Mouse (Mus musculus): ENCODE measurements at regions not wholly inside any gene's neighbourhood (a gene's known extent, or its start where the extent isn't known, plus 50 kb on each side); places are given as distances from the start of the nearest gene placed in this dataset.
A peak's percentile ranks its signal among the peaks of the same experiment; 100 is the strongest.

DNA sequence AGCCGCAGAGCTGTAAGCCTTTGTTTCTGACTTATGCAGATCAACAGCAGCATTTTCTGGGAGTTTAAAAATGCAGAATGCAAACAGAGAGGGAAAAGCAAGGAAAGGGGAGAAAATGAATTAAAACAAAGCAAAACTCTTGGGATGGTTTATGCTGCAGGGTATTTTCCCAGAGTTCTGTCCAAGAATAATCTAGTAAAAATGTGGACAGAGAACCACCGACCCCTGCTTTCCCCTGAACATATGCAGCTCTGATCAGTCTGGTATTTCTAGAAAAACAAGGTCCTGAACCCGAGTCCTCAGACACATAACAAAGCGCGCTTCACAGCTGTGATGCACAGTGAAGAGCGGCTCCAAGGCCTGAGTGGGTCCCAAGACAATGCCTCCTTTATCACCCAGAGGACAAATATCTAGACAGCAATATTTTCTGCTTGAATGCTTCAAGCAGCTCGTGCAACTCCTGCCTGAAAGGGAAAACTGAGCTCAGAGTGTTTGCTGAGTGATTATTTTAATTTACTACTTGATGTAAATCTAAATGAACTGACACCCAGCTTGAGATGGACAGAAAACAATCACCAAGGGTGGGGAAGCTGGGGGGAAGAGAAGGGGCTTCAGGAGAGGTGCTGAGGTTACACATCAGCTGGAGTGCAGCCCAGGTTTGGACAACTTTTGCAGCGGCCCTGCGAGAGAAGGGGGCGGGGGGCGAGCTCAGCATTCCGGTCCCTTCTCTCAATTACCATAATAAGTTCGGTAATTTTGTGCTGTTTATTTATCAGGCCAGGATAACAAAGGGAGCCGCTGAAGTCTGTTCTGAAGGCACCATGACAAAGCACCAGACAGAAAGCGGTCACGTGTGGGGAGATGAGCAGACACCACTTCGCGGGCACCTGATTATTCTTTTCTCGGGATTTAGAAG, 853.6 kb downstream of the 5730522E02Rik start:
- peak; percentile 76 for DNase-seq (ENCODE audit: inconsistent ontology term)

DNA sequence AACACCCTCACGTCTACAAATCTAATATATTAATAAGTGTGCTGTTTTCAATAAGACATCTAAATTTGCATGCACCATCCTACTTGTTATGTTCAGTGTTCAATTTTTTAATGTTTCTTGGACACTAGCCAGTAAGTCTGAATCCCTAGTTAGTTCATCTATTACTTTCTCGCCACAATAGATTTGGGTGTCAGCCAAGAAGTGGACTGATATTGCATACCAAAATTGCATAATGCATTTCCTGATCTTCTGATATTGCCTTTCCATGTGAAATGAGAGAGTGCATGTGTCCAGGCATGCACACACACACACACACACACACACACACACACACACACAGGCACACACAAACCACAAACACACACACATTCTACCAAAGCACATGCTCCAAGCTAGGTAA, 874.9 kb downstream of the 5730522E02Rik start:
- no peak for DNase-seq (ENCODE audit: inconsistent ontology term)

- DNase-seq (ENCODE audit: inconsistent ontology term), result no peak
Measured at GRCm38 (mm10) chr11:25330696-25331095, 879.9 kb downstream of the 5730522E02Rik start.

DNA sequence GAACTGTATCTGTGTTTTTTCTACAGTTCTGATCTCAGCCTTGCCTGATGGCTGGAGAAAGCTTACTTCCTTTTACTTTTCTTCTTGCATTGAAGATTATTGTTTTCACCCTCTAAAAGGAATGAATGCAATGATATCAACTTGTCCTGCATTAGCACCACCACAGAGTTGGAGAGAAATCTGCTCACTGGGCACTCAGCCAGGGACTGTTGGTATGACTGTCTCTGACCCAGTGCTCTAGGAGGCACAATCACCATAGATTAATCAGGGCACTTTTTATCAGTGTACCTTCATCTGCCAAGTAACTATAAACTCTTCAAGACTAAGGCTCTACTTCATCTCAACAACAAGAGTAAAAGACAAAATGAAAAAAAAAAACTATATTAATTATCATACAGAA, 888.1 kb downstream of the 5730522E02Rik start:
- DNase-seq (ENCODE audit: inconsistent ontology term), result peak; percentile 73

- no peak for DNase-seq (ENCODE audit: inconsistent ontology term)
Measured at GRCm38 (mm10) chr11:25321494-25321893, 889.1 kb downstream of the 5730522E02Rik start.

- no peak for DNase-seq (ENCODE audit: inconsistent ontology term)
Measured at GRCm38 (mm10) chr11:25314645-25315044, 895.9 kb downstream of the 5730522E02Rik start.

DNA sequence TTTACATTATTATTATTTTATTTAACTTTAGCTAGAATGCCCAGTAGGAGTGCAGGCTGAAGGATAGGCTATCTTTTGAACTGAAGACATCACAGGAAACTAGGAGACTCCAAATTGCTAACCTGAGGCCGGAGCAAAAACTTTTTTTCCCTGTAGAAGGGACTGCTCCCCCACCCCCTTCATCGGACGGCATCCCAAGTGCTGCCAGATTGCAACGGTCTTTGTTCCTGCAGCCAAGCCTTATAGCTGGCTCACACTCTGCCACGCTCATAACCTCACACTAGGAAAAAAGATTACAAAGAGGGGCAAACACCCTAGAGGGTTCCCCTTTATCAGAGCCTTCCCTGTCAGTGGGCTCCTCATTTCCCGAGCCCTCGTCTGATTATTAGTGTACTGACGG, 896.7 kb downstream of the 5730522E02Rik start:
- no peak for DNase-seq (ENCODE audit: inconsistent ontology term)

- DNase-seq (ENCODE audit: inconsistent ontology term), result peak; percentile 57
Measured at GRCm38 (mm10) chr11:25313308-25313707, 897.3 kb downstream of the 5730522E02Rik start.

DNA sequence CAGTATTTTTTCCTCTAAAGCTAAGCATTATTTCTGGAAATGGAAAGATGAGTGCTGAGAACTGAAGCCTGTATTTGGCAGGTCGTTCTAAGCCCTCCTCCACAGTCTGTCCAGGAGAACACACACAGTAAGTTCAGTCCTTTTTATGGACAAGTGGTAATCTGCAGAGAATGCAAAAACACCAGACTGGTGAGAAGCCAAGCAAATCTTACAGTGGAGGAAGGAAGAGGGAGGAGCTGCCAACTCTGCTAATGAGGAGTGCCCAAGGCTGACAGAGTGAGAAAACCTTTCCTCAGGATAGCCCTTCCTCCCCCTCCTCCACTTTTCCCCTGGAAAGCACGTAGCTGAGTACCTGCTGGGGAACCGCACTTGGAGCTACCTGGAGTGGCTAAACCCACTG, 899.8 kb downstream of the 5730522E02Rik start:
- no peak for DNase-seq (ENCODE audit: inconsistent ontology term)

- no peak for DNase-seq (ENCODE audit: inconsistent ontology term)
Measured at GRCm38 (mm10) chr11:25301130-25301529, 909.4 kb downstream of the 5730522E02Rik start.

GRCm38 (mm10) chr11:25288346-25288745, 922.2 kb downstream of the 5730522E02Rik start:
- DNase-seq (ENCODE audit: inconsistent ontology term), result no peak

DNA sequence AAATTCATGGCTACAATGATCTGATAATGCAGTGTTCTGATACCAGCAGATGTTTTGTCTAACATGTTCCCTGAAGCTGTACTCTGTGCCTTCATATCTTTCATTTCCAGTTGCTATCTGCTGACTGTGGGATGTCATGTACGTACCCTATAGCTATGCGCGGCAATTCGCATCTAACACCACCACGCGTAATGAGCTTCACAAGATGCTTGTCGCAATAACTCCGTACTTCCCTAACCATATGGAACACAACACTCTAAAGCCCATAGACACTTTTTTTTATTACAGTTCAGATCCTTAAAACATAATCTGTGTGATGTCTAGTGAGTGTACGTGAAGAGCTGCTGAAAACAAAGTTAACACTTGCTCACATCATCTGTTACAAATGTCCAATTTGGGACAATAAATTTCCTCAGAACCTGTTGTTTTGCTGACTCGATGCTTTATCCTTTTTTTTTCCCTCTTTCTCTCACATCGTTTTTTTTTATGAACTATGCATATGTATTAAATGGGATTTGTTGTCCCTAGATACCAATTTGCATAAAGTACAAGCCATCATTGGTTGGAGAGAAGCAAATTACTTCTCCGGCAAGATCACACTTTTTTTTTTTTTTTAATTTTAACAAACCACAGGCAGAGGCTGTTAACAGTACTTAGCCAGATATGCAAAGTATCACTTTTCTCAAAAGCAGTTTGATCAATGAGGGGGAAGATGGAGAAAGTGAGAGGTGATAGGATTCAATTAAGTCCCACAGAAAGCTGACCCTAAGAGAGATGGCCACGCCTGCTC, 922.9 kb downstream of the 5730522E02Rik start:
- DNase-seq (ENCODE audit: inconsistent ontology term), result no peak

DNA sequence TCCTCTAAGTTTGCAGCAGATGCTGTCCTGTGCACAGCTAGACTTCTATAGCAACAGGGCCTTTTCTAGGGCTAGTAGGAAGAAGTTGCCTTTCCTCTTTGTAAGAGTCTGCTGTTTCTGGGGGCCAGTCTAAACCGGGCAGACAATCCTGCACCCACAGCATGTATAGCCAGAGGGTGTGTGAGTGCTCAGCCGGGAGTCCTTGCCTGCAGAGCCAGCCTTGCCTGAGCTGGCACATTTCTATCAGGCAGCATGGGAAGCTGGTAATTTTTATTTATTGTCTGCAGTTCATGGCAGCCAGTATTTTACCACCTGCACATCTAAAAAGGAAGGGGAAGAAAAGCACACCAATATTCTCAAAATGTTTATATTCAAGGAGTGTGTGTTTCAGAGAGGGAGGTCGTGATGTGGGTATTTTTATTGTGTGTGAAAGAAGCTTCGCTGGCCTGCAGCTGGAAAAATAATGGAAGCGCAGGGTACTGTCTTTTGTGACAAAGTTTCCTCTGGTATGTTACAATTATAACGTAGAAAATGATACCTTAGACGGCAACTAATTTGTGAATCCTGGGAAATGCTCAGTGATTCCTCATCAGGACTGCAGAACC, 940.5 kb downstream of the 5730522E02Rik start:
- no peak for DNase-seq (ENCODE audit: inconsistent ontology term)

DNA sequence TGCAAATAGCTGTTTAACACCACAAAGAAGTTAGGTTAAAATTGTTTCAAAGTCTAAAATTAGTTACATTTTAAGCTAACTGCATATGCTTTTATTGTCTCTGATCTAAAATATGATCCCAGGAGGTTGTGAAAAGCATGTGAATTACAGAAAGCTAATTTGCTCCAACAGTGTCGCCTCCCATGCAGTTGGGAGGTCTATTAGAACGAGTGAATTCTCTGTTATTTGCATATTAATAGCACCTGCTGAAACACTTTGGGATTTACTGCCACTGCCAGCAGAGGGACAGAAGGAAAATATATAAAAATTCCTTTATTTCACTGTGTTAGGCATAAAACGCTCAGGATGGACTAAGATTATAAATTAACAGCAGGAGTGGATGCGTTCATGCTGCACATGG, 947.7 kb downstream of the 5730522E02Rik start:
- no peak for DNase-seq (ENCODE audit: inconsistent ontology term)

- no peak for DNase-seq (ENCODE audit: inconsistent ontology term)
Measured at GRCm38 (mm10) chr11:25259691-25260090, 950.9 kb downstream of the 5730522E02Rik start.

DNA sequence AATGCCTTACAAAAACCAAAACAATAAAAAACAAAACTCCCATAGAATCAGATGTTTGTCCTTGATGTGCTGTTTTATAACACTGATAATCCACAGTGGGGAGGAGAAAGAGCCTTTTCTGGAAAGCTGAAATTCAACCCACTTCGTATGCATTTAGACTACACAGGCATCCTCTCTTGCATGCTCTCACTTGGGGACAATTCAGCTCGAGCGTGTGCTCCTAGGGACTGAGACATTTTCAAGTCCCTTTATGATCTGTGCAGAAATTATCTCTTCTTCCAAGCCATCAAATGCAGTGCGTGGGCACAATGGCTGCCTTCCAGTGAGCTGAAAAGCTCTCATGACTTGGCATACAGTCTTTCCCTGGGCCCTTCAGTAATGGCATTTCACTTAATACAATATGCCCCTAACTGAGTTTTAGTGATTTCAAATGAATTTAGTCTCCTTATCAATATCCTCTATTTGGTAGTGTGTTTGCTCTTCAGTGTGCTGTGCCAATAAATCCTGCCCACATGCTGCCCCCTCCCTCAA, 977.1 kb downstream of the 5730522E02Rik start:
- DNase-seq (ENCODE audit: inconsistent ontology term), result peak; percentile 60

All from Muller cell, postnatal 12 days (primary cell).